Mouse (Mus musculus): ENCODE results near the gene Gm13420.

DNA sequence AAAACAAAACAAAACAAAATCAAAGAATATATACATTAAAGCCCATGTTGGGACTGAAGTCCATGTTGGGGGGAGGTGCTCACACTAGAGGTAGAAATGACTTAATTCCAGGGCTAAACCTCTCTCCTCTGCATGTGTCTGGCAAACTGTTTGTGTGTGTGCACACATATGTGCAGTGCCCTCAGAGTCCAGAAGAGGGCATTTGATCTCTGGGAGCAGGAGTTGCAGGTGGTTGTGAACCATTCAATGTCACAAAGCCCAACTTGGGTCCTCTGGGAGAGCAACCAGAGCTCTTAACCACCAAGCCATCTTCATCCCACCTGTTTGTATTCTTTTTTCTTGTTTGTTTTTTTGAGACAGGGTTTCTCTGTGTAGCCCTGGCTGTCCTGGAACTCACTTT, 18.7 kb upstream of the Gm13420 start:
- TF ChIP-seq CTCF (IDR thresholded peaks at IDR 0.05; ENCODE audit: extremely low read depth, insufficient read depth, insufficient read length, insufficient replicate concordance) (no peak), POLR2A (IDR thresholded peaks at IDR 0.05; ENCODE audit: low read depth, low read length) (no peak)

Measured in spleen, adult 2 months (tissue).